Mouse (Mus musculus) embryonic facial prominence, embryonic 14.5 days (tissue): ENCODE measurements at regions not wholly inside any gene's neighbourhood (a gene's known extent, or its start where the extent isn't known, plus 50 kb on each side); places are given as distances from the start of the nearest gene placed in this dataset.

Experiments used
- ATAC-seq: fragments of 200-750 bp; cut with Nextera tagmentation; 2 replicates; pipeline ENCODE4 v1.8.0; 2017; ENCODE audit warnings: low read depth, moderate number of reproducible peaks, moderate TSS enrichment
- DNase-seq: peaks from one replicate; pipeline ENCODE4 v3.0.0-alpha.2; 2015; ENCODE audit warnings: low spot score
- H3K27ac ChIP-seq: fragments of 300-500 bp; sonication (generic); replicated peaks from 2 replicates; pipeline ENCODE4 v1.5.1; 2014; ENCODE audit warnings: low read depth, mild to moderate bottlenecking, low read length, moderate library complexity
- H3K27me3 ChIP-seq: fragments of 300-500 bp; sonication (generic); replicated peaks from 2 replicates; pipeline ENCODE4 v1.6.1; 2014; ENCODE audit warnings: low read length; ENCODE audit not compliant: control insufficient read depth, insufficient read depth
- H3K36me3 ChIP-seq: fragments of 300-500 bp; sonication (generic); 2 replicates; pipeline ENCODE4 v1.6.1; 2014; ENCODE audit warnings: low read length, mixed read lengths; ENCODE audit not compliant: control insufficient read depth, insufficient read depth
- H3K4me1 ChIP-seq: fragments of 300-500 bp; sonication (generic); 2 replicates; pipeline ENCODE4 v1.6.1; 2014; ENCODE audit warnings: antibody characterized with exemption, low read length; ENCODE audit not compliant: control insufficient read depth, insufficient read depth
- H3K4me2 ChIP-seq: fragments of 300-500 bp; sonication (generic); 2 replicates; pipeline ENCODE4 v1.6.1; 2014; ENCODE audit warnings: low read depth, mild to moderate bottlenecking, low read length, moderate library complexity, mixed read lengths
- H3K4me3 ChIP-seq: fragments of 300-500 bp; sonication (generic); 2 replicates; pipeline ENCODE4 v1.5.1; 2014; ENCODE audit warnings: low read depth, mild to moderate bottlenecking, low read length
- H3K9ac ChIP-seq: fragments of 300-500 bp; sonication (generic); 2 replicates; pipeline ENCODE4 v1.6.1; 2014; ENCODE audit warnings: low read depth, mild to moderate bottlenecking, low read length, moderate library complexity, mixed read lengths
- H3K9me3 ChIP-seq: fragments of 300-500 bp; sonication (generic); 2 replicates; pipeline ENCODE4 v1.6.1; 2016; ENCODE audit warnings: low read length; ENCODE audit not compliant: control insufficient read depth
- WGBS: fragments of 180-500 bp; shearing (Covaris S2); extraction: QIAGEN DNeasy Blood & Tissue Kit; methylation state at CpG from one replicate; pipeline ENCODE4 v1.1.7; 2014; 5-methylcytosine and 5-hydroxymethylcytosine counted together

DNA sequence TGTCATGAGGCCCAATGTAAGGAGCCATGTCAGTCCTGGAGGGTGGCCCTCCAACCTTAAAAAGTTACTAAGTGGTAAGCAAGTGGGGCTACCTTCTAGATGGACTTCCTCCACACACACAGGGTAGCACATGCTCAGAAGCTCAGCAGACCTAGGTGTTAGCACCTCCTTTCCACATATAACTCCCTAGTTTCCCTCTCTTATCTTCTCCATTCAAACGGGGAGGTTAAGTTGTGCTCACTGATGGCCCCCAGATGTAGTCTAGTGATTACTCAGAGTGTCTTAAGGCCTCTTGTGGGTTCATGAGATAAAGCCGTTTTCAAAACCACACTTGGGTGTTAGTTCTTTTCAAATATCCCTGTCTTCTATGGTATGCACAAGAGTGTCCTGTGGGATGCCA is 188.7 kb downstream of the Sec16b start:
- DNase-seq, result no peak
- H3K9me3 ChIP-seq, result no peaks in the 10 kb centered on the region
- no peaks in the 10 kb centered on the region for H3K4me1 ChIP-seq
- no peaks in the 10 kb centered on the region for H3K27me3 ChIP-seq
- H3K4me3 ChIP-seq, result no peak overlapping the region
- H3K9ac ChIP-seq, result no peak overlapping the region
- no peak overlapping the region for H3K4me2 ChIP-seq
- no peak overlapping the region for H3K27ac ChIP-seq
- no peak for ATAC-seq
- 69% methylated on average over 2 of the region's 2 CpGs for WGBS
- no peaks in the 10 kb centered on the region for H3K36me3 ChIP-seq

DNA sequence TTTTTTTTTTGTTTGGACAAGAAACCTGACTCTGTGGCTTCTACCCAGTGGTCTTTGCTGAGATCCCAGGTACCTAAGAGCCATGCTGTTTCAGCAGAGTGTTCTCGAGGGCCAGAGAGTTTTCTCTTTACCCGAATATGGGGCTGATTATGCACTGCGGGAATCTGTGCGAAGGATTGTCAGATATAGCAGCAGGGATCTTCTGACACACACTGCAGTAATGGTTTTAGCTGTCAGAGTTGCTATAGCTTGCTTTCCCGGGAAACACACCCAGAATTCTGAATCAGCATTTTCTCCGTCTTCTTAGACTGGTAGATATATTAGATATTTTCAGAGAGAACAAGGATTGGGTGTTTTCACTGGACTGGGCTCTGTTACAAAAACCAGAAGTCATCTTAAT is 197.1 kb downstream of the Sec16b start:
- no peaks in the 10 kb centered on the region for H3K27me3 ChIP-seq
- DNase-seq (no peak), ATAC-seq (no peak)
- H3K9ac ChIP-seq, result no peak overlapping the region
- no peaks in the 10 kb centered on the region for H3K9me3 ChIP-seq
- no peaks in the 10 kb centered on the region for H3K36me3 ChIP-seq
- no peak overlapping the region for H3K4me3 ChIP-seq
- 54% methylated on average over 6 of the region's 6 CpGs for WGBS
- H3K4me1 ChIP-seq, result no peaks in the 10 kb centered on the region
- no peak overlapping the region for H3K4me2 ChIP-seq
- no peak overlapping the region for H3K27ac ChIP-seq

DNA sequence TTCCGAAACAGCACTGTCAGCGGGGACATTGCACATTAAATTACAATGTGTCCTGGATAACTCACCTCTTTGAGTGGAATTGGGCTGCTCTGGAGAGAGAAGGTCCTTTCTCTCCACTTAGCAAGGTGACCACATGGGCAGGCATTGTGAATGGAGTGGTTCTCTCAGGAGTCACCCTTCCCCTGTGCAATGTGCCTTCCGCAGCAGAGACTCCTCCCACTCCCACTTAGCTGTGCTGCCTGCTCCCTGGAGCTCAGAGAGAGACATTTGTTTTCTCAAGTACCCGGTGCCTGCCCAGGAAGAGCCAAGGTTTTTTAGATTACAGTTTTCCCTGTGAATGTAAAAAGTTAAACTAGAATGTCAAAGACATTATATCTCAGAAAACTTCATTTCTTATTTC is 198.8 kb downstream of the Sec16b start:
- no peaks in the 10 kb centered on the region for H3K36me3 ChIP-seq
- no peak overlapping the region for H3K27ac ChIP-seq
- H3K4me1 ChIP-seq, result no peaks in the 10 kb centered on the region
- no peaks in the 10 kb centered on the region for H3K27me3 ChIP-seq
- no peaks in the 10 kb centered on the region for H3K9me3 ChIP-seq
- 51% methylated on average over 4 of the region's 4 CpGs for WGBS
- no peak overlapping the region for H3K4me3 ChIP-seq
- H3K4me2 ChIP-seq, result no peak overlapping the region
- H3K9ac ChIP-seq, result no peak overlapping the region
- ATAC-seq (no peak), DNase-seq (no peak)

DNA sequence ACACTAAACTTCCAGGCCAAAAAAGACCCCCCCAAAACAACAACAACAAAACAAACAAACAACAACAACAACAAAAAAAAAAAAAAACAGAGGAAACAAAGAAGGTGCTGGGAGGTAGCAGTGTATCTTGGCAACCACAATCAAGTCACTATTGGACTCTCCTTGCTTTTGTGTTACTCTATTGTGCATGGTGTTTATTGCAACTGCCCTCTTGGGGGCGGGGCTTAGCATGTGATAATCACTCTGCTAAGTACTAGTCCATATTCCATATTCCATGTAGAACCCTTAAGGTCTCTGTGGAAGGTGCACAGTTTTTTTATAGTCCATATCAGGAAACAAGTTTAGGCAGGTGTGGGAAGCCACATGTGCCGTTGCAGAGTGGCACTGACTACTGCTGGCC is 200.7 kb downstream of the Sec16b start:
- Histone ChIP-seq H3K27ac (no peak overlapping the region), H3K4me3 (no peak overlapping the region), H3K9me3 (no peaks in the 10 kb centered on the region), H3K27me3 (no peaks in the 10 kb centered on the region), H3K9ac (no peak overlapping the region), H3K4me2 (no peak overlapping the region), H3K36me3 (no peaks in the 10 kb centered on the region), H3K4me1 (no peaks in the 10 kb centered on the region)
- ATAC-seq (no peak), DNase-seq (no peak)
- WGBS, result 82% methylated on average over 2 of the region's 2 CpGs

DNA sequence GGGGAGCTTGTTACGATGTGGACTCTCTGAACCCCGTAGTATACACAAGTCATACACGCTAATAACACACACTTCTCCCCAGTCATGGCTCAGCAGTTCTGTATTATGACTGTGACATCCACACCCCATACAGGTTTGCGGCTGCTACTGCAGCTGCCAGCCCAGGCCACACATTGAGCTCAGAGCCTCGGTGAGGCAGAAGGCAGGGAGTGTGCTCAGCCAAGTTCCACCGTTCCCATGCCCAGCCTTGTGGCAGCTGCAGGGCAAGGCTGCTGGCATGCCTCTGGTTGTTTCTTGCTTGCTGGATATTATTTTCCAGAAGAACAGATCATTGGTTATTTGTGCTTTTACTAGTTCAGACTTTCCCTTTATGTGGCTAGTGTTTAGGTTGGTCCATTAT is 202.6 kb downstream of the Sec16b start:
- no peak for ATAC-seq
- WGBS, result 79% methylated on average over 6 of the region's 6 CpGs

DNA sequence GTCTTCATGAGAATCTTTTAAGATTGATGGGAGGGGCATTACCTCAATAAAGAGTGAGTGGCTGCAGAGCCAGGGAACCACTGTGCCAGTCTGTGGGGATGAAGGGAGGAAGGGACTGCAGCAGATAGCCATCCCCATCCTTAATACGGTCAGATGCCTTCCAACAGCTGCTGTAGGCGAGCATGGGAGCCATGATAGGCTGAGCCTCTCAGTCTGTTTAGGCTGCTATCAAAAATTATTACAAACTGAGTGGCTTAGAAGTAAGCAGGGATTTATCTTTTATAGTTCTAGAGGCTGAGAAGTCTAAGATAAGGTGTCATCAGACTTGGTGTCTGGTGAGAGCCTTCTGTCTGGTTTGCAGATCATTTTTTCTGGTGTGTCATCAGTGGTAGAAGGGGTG is 204.3 kb downstream of the Sec16b start:
- no peak overlapping the region for H3K4me2 ChIP-seq
- H3K27me3 ChIP-seq, result no peaks in the 10 kb centered on the region
- no peak overlapping the region for H3K4me3 ChIP-seq
- no peaks in the 10 kb centered on the region for H3K4me1 ChIP-seq
- H3K36me3 ChIP-seq, result no peaks in the 10 kb centered on the region
- no peak overlapping the region for H3K27ac ChIP-seq
- no peak for DNase-seq
- no peak for ATAC-seq
- H3K9ac ChIP-seq, result no peak overlapping the region
- 78% methylated on average over 2 of the region's 2 CpGs for WGBS
- H3K9me3 ChIP-seq, result no peaks in the 10 kb centered on the region

More for the DNA sequence above, 202.6 kb downstream of the Sec16b start:
- Histone ChIP-seq H3K4me2 (no peak overlapping the region), H3K4me3 (no peak overlapping the region), H3K9me3 (no peaks in the 10 kb centered on the region), H3K27ac (no peak overlapping the region), H3K9ac (no peak overlapping the region), H3K4me1 (no peaks in the 10 kb centered on the region), H3K27me3 (no peaks in the 10 kb centered on the region), H3K36me3 (no peaks in the 10 kb centered on the region)
- DNase-seq, result peak; percentile 29

DNA sequence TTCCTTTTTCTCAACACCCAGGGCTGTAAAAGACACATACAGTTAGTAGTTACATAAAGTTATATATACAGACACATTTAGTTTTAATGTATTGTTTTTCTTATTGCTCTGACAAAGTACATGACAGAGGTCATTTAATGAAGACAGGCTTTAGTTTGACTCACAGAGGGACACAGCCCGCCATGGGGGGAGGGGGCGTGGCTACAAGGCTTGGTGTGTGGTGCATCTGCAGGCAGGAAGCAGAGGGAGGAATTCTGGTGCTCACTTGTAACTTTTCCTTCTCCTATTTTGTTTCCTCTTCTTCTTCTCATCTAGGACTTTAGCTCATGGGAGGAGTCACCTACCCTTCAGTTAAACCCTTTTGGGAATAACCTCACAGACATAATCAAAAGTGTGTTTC is 206.0 kb downstream of the Sec16b start:
- no peaks in the 10 kb centered on the region for H3K4me1 ChIP-seq
- H3K9ac ChIP-seq, result no peak overlapping the region
- no peak for ATAC-seq
- H3K27ac ChIP-seq, result no peak overlapping the region
- H3K4me2 ChIP-seq, result no peak overlapping the region
- no peaks in the 10 kb centered on the region for H3K9me3 ChIP-seq
- H3K27me3 ChIP-seq, result no peaks in the 10 kb centered on the region
- H3K4me3 ChIP-seq, result no peak overlapping the region
- H3K36me3 ChIP-seq, result no peaks in the 10 kb centered on the region
- WGBS, result 27% methylated on average over 2 of the region's 2 CpGs
- no peak for DNase-seq

DNA sequence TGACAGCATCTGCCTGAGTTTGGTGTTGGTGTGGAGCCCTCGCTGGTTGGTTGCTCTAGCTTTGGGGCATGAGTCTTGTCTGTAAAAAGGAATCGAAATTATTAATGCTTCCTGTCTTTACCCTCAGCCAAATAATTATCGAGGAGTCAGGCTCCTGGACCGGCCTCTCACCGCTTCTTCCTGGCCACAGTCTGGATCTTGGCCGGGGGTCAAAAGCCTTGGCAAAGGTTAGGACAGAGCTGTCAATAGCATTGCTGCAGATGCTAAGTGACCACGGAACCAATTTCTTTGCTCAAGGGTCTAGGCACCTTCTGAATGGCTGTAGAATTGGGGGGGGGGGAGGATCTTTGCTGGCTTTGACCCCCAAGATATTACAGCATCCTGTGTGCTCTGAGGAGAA is 207.3 kb downstream of the Sec16b start:
- H3K27me3 ChIP-seq, result no peaks in the 10 kb centered on the region
- no peak overlapping the region for H3K4me3 ChIP-seq

DNA sequence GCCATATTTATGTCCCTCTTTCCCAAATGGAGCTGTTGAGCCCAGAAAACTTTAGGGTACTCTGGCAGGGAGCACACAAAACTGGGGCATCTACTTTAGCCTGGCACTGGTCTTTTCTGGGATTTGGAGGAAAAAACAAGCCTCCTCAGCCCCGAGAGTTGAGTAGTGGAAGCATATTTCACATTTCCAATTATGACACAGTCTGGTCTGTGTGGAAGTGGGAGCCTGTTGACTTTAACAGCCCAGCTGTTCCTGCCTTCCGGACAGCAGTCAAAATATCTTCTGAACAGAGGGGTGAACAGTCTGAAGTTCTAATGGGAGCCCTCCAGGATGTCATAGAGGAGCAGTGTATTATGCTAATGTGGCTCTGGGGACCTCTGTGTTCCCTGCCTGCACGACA is 209.1 kb downstream of the Sec16b start:
- no peaks in the 10 kb centered on the region for H3K36me3 ChIP-seq
- no peak overlapping the region for H3K9ac ChIP-seq
- DNase-seq, result no peak
- no peaks in the 10 kb centered on the region for H3K27me3 ChIP-seq
- WGBS, result 65% methylated on average over 3 of the region's 3 CpGs
- H3K4me3 ChIP-seq, result no peak overlapping the region
- no peaks in the 10 kb centered on the region for H3K9me3 ChIP-seq
- H3K4me1 ChIP-seq, result no peaks in the 10 kb centered on the region
- H3K27ac ChIP-seq, result no peak overlapping the region
- ATAC-seq, result no peak
- no peak overlapping the region for H3K4me2 ChIP-seq

More for the DNA sequence above, 207.3 kb downstream of the Sec16b start:
- Histone ChIP-seq H3K4me1 (no peaks in the 10 kb centered on the region), H3K36me3 (no peaks in the 10 kb centered on the region), H3K27ac (no peak overlapping the region), H3K4me2 (no peak overlapping the region), H3K9ac (no peak overlapping the region), H3K9me3 (no peaks in the 10 kb centered on the region)
- 75% methylated on average over 7 of the region's 7 CpGs for WGBS
- DNase-seq (no peak), ATAC-seq (no peak)
